Mouse (Mus musculus) heart, embryonic 11.5 days (tissue): ENCODE results near the gene Panx3. TPM values are rescaled to one million over a fixed set of nuclear protein-coding genes. Genes with fewer than 3 reads are reported as not detected.

ENCODE experiments used
- ATAC-seq: fragments of 200-750 bp; cut with Nextera tagmentation; replicated peaks from 2 replicates; pipeline ENCODE4 v1.8.0; 2017; ENCODE audit warnings: moderate library complexity; ENCODE audit not compliant: insufficient number of reproducible peaks, low FRiP score, low TSS enrichment
- H3K27ac ChIP-seq: fragments of 300-500 bp; sonication (generic); 2 replicates; pipeline ENCODE4 v1.5.1; 2014; ENCODE audit warnings: mild to moderate bottlenecking, low read depth, low read length
- H3K27me3 ChIP-seq: fragments of 300-500 bp; sonication (generic); 2 replicates; pipeline ENCODE4 v1.6.1; 2014; ENCODE audit warnings: mild to moderate bottlenecking, low read length, mixed read lengths; ENCODE audit not compliant: control insufficient read depth, insufficient read depth
- H3K36me3 ChIP-seq: fragments of 300-500 bp; sonication (generic); 2 replicates; pipeline ENCODE4 v1.6.1; 2014; ENCODE audit warnings: mild to moderate bottlenecking, low read length, moderate library complexity, mixed read lengths; ENCODE audit not compliant: control insufficient read depth, insufficient read depth
- H3K4me1 ChIP-seq: fragments of 300-500 bp; sonication (generic); 2 replicates; pipeline ENCODE4 v1.6.1; 2014; ENCODE audit warnings: low read length; ENCODE audit not compliant: control insufficient read depth, insufficient read depth
- H3K4me2 ChIP-seq: fragments of 300-500 bp; sonication (generic); 2 replicates; pipeline ENCODE4 v1.6.1; 2014; ENCODE audit warnings: mild to moderate bottlenecking, moderate library complexity
- H3K4me3 ChIP-seq: fragments of 300-500 bp; sonication (generic); 2 replicates; pipeline ENCODE4 v1.5.1; 2014; ENCODE audit warnings: low read depth, low read length
- H3K9ac ChIP-seq: fragments of 300-500 bp; sonication (generic); 2 replicates; pipeline ENCODE4 v1.6.1; 2014; ENCODE audit warnings: mild to moderate bottlenecking, low read depth, low read length, moderate library complexity
- H3K9me3 ChIP-seq: fragments of 300-500 bp; sonication (generic); replicated peaks from 2 replicates; pipeline ENCODE4 v1.6.1; 2016; ENCODE audit warnings: low read length; ENCODE audit not compliant: control insufficient read depth
- WGBS: fragments of 180-500 bp; shearing (Covaris S2); extraction: QIAGEN DNeasy Blood & Tissue Kit; methylation state at CpG from one replicate; pipeline ENCODE4 v1.1.7; 2014; ENCODE audit not compliant: insufficient replicate concordance; 5-methylcytosine and 5-hydroxymethylcytosine counted together
- polyA plus RNA-seq: library from polyadenylated mRNA; unstranded; fragments of >200 nt; fragmentation: Nextera tagmentation; extraction: Ambion mirVana; gene quantifications from 2 replicates; pipeline ENCODE4 v1.2.1, GENCODE M21; 2014

Gene Panx3
- polyA plus RNA-seq, 1 experiment from 2014 or later = 0.10 TPM

DNA sequence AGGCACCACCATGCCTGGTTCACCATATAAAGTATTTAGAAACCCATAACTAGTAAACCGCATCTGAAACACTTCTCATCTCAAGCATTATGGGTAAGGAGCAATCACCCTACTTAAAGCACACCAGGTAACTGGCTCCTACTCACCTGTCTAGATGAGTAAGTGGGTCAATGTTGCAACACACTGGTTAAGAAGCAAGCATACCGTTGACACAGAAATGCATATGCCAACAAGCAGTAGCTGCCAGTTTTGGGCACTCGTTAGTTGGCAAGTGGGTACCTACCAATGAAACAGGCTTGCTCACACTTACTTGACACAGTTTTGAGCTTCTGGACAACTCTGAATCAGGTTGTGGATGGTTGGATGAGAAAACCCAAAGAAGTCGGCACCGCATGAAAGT, 18.4 kb downstream of the Panx3 start:
- Histone ChIP-seq H3K9me3 (no peaks in the 10 kb centered on the region), H3K9ac (no peak overlapping the region), H3K27me3 (no peaks in the 10 kb centered on the region), H3K4me3 (no peak overlapping the region), H3K4me2 (no peak overlapping the region), H3K36me3 (peaks cover 37% of the 10 kb centered on the region), H3K27ac (no peak overlapping the region), H3K4me1 (peaks cover 11% of the 10 kb centered on the region)
- 95% methylated on average over 5 of the region's 5 CpGs for WGBS
- no peak for ATAC-seq

DNA sequence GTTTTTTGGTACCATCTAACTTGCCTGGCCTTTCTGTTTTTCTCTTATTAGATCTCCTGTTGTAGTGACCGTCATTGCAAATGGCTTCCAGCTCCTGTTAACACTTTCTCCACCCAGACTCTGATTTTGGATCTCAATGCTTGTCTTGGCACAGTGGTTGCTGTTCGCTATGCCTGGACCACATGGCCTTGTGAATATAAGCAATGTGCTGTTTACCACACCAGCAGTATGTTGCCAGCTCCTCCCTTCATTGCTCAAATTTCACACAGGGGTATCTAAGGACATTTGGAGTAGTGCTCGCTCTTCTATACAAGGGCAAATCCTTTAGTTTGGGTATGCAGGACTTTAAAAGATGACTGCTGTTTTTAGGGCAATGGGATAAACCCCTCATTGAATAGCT, 22.8 kb downstream of the Panx3 start:
- no peak overlapping the region for H3K9ac ChIP-seq
- H3K36me3 ChIP-seq = peaks cover 27% of the 10 kb centered on the region
- H3K4me2 ChIP-seq = no peak overlapping the region
- no peaks in the 10 kb centered on the region for H3K27me3 ChIP-seq
- WGBS = 83% methylated on average over 3 of the region's 3 CpGs
- H3K4me1 ChIP-seq = no peaks in the 10 kb centered on the region
- ATAC-seq = no peak
- no peaks in the 10 kb centered on the region for H3K9me3 ChIP-seq
- H3K4me3 ChIP-seq = no peak overlapping the region
- H3K27ac ChIP-seq = no peak overlapping the region

GRCm38 (mm10) chr9:37638721-37639120, 30.3 kb downstream of the Panx3 start:
- no peaks in the 10 kb centered on the region for H3K4me1 ChIP-seq
- H3K9ac ChIP-seq = no peak overlapping the region
- no peak overlapping the region for H3K27ac ChIP-seq
- 75% methylated on average over 3 of the region's 3 CpGs for WGBS
- H3K27me3 ChIP-seq = no peaks in the 10 kb centered on the region
- no peak overlapping the region for H3K4me2 ChIP-seq
- H3K36me3 ChIP-seq = no peaks in the 10 kb centered on the region
- no peaks in the 10 kb centered on the region for H3K9me3 ChIP-seq
- H3K4me3 ChIP-seq = no peak overlapping the region
- ATAC-seq = no peak

- H3K9ac ChIP-seq = no peak overlapping the region
- no peak overlapping the region for H3K27ac ChIP-seq
- H3K9me3 ChIP-seq = no peaks in the 10 kb centered on the region
- no peak overlapping the region for H3K4me3 ChIP-seq
- no peak for ATAC-seq
- no peaks in the 10 kb centered on the region for H3K36me3 ChIP-seq
- H3K4me1 ChIP-seq = no peaks in the 10 kb centered on the region
- no peak overlapping the region for H3K4me2 ChIP-seq
- no peaks in the 10 kb centered on the region for H3K27me3 ChIP-seq
- 52% methylated on average over 6 of the region's 6 CpGs for WGBS
Measured at GRCm38 (mm10) chr9:37636800-37637542, 32.1 kb downstream of the Panx3 start.

GRCm38 (mm10) chr9:37636335-37636734, 32.7 kb downstream of the Panx3 start:
- H3K4me3 ChIP-seq = no peak overlapping the region
- H3K27me3 ChIP-seq = no peaks in the 10 kb centered on the region
- WGBS = 16% methylated on average over 7 of the region's 7 CpGs
- H3K36me3 ChIP-seq = no peaks in the 10 kb centered on the region
- no peak overlapping the region for H3K27ac ChIP-seq
- H3K4me1 ChIP-seq = no peaks in the 10 kb centered on the region
- ATAC-seq = no peak
- H3K9me3 ChIP-seq = no peaks in the 10 kb centered on the region
- no peak overlapping the region for H3K4me2 ChIP-seq
- H3K9ac ChIP-seq = no peak overlapping the region

DNA sequence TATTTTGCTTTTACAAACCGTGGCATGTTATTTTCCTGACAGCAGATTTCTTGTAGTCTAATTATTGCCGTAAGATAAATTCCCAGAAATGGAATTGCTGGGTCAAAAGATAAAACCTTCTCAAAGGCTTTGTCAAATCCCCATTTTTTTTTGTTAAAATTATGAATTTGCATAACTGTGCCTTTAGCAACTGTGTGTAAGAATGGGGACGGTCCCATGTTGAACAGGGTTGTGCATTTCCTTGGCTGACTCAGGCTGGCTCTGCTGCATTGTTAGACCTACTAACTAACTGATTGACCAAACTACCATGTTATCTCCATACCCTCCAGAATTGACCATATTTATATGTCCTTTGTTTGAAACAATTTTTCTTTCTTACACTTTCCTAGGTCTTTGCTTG, 34.8 kb downstream of the Panx3 start:
- no peak for ATAC-seq
- no peaks in the 10 kb centered on the region for H3K9me3 ChIP-seq
- no peaks in the 10 kb centered on the region for H3K36me3 ChIP-seq
- H3K4me3 ChIP-seq = no peak overlapping the region
- H3K27me3 ChIP-seq = no peaks in the 10 kb centered on the region
- H3K4me2 ChIP-seq = no peak overlapping the region
- WGBS = 91% methylated on average over 3 of the region's 3 CpGs
- H3K4me1 ChIP-seq = no peaks in the 10 kb centered on the region
- no peak overlapping the region for H3K9ac ChIP-seq
- no peak overlapping the region for H3K27ac ChIP-seq

DNA sequence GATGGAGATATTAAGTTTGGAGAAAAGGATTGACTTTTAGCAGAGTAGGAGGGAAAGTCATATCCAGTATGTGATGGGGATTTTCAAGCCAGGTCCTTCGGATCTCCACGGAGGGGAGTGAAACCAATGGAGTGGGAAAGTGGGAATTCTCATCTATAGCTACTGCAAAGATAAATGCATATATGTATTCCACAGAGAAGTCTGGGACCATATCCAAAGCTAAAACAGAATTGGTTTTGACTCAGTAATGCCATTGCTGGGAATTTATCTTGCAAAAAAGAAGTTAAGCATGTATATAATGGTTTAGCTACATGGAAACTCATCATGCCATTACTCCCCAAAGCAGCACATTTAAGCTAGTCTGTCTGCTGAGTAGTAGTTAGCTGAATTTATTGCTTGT, 36.7 kb downstream of the Panx3 start:
- 74% methylated on average over 2 of the region's 2 CpGs for WGBS
- H3K9me3 ChIP-seq = no peaks in the 10 kb centered on the region
- no peak for ATAC-seq
- no peak overlapping the region for H3K27ac ChIP-seq
- H3K4me3 ChIP-seq = no peak overlapping the region
- H3K9ac ChIP-seq = no peak overlapping the region
- no peaks in the 10 kb centered on the region for H3K27me3 ChIP-seq
- H3K36me3 ChIP-seq = no peaks in the 10 kb centered on the region
- H3K4me1 ChIP-seq = no peaks in the 10 kb centered on the region
- no peak overlapping the region for H3K4me2 ChIP-seq

DNA sequence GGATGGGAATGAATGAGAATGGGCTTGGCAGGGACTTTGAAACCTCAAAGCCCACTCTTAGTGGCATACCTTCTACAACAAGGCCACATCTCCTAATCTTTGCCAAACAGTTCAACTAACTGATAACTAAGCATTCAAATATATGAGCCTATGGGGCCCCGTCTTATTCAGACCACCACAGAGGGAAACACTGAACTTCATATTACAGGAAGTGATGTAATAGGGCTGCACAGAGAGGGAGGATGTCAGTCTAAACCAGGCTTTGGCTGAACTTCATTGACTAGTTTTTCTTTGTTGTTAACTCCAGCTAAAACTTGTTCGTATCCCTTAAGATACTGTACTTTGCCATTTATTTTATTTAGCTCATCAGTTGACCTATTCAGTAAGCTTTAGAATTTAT, 39.1 kb downstream of the Panx3 start:
- H3K4me3 ChIP-seq = no peak overlapping the region
- WGBS = 80% methylated on average over 2 of the region's 2 CpGs
- H3K27me3 ChIP-seq = no peaks in the 10 kb centered on the region
- H3K9me3 ChIP-seq = no peaks in the 10 kb centered on the region
- H3K4me2 ChIP-seq = no peak overlapping the region
- no peak for ATAC-seq
- no peak overlapping the region for H3K27ac ChIP-seq
- H3K36me3 ChIP-seq = no peaks in the 10 kb centered on the region
- no peaks in the 10 kb centered on the region for H3K4me1 ChIP-seq
- no peak overlapping the region for H3K9ac ChIP-seq

- no peaks in the 10 kb centered on the region for H3K36me3 ChIP-seq
- no peak overlapping the region for H3K4me2 ChIP-seq
- H3K9ac ChIP-seq = no peak overlapping the region
- H3K4me1 ChIP-seq = no peaks in the 10 kb centered on the region
- H3K27me3 ChIP-seq = no peaks in the 10 kb centered on the region
- no peak for ATAC-seq
- H3K4me3 ChIP-seq = no peak overlapping the region
- WGBS = 69% methylated on average over 4 of the region's 4 CpGs
- H3K27ac ChIP-seq = no peak overlapping the region
- no peaks in the 10 kb centered on the region for H3K9me3 ChIP-seq
Measured at GRCm38 (mm10) chr9:37628581-37628980, 40.5 kb downstream of the Panx3 start.
